Mouse (Mus musculus): ENCODE measurements at regions not wholly inside any gene's neighbourhood (a gene's known extent, or its start where the extent isn't known, plus 50 kb on each side); places are given as distances from the start of the nearest gene placed in this dataset.
"Not testable (repeated sequence)": the region's sequence is repeated elsewhere in the genome, so short reads cannot be mapped to it uniquely, and the experiment has no call there.

DNA sequence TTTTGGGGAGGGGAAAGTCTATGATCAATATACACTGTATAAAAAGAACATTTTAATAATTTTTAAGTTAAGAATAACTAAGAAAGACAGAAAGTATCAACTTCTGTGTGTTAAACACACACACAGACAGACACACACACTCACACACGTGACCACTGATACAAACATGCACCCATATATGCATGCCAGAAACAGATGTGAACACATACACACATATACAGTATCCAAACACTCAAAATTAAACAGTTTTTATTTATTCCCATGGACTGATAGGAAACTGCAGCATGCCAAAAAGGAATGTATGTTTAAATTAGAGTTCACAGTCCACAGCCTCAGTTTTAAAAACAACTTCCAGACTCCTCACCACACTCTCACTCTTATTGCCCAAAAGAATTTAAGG lies 203.4 kb upstream of the Tbl1x start:
- DNase-seq (ENCODE audit: low spot score): no peak

DNA sequence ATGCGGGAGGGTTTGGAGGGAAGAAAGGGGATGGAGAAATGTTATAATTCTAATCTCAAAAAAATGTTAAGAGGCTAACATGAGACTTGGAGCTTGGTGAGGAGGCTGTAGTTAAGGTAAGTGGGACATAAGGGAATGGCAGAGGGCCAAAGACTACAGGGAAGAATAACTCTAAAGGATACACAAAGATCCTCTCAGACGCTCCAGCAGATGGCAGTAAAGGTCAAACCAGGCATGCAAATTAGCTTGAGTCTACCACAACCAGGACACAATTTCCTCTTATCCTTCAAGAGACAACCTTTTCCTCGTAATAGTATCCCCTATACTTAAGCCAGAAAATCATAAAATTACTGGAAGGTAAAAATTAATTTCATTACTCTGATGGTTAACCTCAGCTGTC lies 196.4 kb upstream of the Tbl1x start:
- no peak for DNase-seq (ENCODE audit: low spot score)

DNA sequence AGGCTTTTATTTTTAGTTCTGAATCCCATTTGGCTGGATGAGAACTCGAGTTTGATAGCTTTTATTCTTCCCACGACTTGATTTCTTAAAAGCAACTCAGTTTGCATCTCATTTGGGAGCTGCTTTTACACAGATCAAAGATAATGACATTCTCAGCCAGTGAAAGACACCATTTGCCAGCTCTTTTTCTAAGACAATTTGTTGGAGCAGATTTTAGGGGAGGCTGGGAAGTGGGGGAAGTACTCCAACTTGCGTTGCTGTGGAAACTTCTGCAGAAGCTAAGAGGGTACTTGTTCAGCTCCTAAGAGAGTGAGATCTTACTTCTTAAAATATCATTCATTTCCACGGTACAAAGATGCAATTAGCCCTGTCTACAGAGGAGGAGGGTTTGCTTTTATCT lies 187.2 kb upstream of the Tbl1x start:
- no peak for DNase-seq (ENCODE audit: low spot score)

DNA sequence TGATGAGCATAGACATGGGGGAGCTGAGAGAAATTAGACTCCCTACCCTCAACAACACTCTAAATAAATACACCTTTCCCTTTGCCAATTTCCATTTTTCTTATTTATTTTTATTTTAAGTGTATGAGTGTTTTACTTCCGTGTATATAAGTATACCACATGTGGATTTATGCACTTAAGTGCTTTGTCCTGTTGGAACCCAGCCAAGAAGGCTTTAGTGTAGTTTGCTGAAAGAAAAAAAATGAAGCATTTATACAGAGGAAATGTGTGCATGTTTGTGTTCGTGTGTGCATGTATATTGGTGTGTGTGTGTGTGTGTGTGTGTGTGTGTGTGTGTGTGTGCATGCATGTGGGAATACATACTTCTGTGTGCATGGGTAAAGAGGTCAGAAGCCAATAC lies 157.6 kb upstream of the Tbl1x start:
- no peak for DNase-seq (ENCODE audit: low spot score)

DNA sequence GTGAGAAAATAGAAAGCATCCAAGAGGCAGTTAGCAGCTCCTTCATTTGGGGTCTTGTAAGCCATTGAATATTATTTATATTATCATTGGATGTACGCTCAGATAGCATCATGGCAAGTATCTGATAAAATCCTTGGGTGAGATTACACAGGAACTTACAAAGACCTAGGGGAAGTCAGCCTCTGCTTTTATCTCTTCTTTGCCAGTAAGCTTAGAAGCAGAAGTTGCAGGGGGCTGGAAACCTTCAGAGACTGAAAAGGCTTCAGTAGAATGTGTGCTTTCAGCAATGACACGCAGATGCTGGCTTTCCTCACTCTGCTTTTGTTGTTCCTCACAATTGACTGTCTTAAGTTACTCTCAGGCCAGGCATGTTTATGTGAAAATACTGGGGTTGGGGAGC lies 150.3 kb upstream of the Tbl1x start:
- no peak for DNase-seq (ENCODE audit: low spot score)

DNA sequence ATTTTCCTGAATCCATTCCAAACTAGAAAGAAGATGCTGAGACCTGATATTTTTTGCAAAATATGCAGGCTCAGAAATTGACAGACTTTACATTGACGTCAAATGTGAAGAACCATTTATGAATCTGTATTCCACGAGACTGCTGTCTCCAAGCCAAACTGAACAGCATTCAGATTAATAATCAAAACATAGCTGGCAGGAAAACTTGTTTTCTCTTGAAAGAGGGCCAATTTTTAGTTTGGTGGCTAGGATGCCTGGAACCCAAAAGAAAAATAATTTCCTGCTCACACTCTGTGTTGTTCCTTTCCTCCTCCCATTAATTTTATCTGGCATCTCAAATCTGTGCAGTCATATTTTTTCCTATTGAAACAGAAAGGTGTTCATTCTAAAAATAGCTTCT lies 149.7 kb upstream of the Tbl1x start:
- no peak for DNase-seq (ENCODE audit: low spot score)

DNA sequence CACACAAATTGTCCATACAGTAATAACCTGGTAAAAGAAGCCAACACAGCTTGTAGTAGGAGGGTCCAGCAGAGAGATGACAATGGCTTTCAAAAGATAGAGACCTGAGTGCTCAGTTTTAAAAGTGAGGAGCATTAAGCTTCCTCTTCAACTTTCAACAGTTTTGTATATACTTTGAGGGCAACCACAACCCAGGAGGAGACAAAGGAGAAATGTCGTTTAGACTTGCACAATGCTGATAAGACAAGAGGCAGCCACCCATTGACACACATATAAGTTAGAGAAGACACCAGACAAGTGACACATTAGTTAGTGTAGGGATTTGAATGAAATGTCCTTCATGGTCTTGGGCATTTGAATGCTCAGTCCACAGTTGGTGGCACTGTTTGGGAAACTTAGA lies 147.2 kb upstream of the Tbl1x start:
- DNase-seq (ENCODE audit: low spot score): no peak

DNA sequence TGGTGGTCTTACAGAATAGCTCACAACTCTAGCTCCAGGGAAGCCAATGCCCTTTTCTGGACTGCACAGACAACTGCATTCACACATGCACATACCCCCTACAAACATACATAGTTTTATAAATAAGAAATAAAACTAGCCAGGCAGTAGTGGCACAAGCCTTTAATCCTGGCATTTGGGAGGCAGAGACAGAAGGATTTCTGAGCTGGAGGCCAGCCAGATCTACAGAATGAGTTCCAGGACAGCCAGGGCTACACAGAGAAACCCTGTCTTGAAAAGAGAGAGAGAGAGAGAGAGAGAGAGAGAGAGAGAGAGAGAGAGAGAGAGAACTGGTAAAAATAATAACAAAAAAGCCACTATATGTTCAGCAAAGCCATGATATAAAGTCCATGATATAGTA lies 143.5 kb upstream of the Tbl1x start:
- no peak for DNase-seq (ENCODE audit: low spot score)

DNA sequence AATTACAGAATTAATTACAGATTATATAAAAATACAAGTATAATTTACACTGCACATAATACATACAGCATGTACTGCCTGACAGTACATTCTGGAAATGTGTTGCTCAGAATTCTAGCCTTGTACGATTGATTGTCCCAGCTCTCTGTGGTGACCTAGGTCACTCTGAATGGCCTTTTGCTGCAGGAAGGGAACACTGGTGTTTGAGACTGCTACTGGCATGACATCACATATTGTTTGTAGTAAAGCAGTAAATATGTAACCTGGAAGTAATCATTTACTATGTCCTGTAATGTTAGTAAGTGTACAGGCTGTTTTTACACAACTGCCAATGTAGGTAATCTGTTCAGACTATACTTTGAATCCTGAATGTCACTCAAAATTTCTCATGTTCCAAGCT lies 123.5 kb upstream of the Tbl1x start:
- DNase-seq (ENCODE audit: low spot score): no peak

DNA sequence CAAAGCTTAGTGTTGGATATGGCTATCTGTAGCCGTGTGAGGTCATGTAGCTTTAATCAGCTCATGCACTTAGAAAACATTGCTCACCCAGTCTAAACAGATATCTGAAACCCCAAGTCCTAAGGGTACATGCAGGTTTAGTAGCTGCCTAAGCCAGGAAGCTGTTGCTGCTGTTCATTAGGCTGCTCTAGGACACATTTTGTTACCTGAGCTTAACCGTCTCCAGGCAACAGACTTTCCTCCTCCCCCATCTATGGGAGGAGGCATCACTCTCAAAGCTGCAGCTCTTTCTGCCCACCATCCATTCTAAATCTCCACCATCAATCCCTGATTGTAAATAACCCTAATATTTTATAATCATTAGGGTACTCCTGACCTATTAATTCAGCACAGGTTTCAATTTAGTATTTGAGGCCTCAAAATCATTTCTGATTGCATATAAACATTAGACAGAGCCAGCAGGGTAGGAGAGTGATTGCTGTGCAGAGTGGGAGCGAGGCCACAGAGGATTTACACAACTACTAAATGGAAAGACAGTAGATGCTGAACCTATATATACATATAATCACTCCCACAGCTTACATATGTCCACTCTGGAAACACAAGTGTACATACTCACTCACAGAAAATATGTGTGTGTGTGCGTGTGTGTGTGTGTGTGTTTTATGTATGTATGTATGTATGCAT lies 118.9 kb upstream of the Tbl1x start:
- no peak for DNase-seq (ENCODE audit: low spot score)

DNA sequence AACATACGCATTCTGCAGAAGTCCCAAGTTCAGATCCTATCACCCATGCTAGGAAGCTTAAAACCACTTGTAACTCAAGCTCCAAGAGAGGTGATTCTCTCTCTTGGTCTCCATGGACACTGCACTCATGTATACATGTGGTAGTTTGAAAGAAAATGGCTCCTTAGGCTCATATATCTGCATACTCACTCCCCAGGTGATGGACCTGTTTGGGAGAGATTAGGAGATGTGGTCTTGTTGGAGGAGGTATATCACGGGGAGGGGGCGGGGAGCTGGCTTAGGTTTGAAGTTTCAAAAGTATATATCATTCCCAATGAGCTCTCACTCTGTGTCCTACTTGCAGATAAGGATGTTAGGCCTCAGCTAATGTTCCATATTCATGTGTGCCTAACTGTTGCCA lies 103.9 kb upstream of the Tbl1x start:
- no peak for DNase-seq (ENCODE audit: low spot score)

DNA sequence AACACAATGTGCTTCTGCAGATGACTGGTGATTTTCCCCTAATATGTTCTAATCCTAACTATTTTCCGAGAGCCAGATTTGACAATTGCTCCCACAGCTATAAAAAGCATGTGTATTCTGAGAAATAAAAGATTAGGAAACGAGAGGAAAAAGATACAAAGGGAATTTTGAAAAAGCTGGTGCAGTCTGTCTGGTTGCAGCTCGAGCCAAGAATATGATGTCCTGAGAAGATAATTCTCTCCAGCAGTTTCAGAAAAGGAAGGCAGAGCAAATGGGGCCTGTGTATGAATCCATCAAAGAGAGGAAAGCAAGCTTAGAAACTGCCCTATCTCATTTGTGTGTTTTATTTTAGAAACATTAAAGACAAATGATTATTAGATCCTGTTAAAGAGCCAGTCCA lies 102.9 kb upstream of the Tbl1x start:
- no peak for DNase-seq (ENCODE audit: low spot score)

DNA sequence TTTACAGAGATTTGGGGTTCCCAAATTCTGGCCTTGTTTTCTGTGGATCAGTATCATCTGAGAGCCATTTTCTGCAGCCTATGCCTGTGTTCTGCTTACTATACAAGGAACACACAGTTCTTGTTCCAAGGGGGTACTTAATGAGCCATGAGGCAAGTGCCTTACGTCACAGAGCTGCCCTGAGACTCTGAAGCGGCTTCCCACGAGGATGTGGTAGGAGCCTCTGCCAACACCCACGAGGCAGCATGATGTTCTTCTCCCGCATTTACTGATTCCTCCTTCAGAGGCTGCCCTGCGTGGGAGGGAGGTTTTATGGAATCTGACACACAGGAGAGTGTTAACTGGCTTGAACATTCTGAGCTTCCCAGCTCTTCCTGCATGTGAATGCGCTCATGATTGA lies 101.4 kb upstream of the Tbl1x start:
- DNase-seq (ENCODE audit: low spot score): no peak

DNA sequence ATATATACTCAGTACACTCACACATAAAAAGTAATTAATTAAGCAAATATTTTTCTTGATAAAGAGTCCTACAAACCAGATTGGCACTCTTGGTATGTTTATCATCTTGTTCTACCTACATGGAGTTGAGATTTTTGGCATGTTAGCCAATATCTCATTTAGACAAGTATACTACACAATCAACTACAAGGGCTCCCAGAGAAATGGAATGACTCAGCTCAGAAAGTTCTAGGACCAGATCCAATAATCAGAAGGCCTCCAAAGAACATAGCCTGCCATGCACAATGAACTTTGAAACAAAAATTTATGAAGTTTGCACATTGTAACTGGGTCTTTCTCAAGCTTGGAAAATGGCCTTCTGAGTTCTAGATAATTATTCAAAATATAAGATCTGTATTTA lies 100.0 kb upstream of the Tbl1x start:
- DNase-seq (ENCODE audit: low spot score): no peak

DNA sequence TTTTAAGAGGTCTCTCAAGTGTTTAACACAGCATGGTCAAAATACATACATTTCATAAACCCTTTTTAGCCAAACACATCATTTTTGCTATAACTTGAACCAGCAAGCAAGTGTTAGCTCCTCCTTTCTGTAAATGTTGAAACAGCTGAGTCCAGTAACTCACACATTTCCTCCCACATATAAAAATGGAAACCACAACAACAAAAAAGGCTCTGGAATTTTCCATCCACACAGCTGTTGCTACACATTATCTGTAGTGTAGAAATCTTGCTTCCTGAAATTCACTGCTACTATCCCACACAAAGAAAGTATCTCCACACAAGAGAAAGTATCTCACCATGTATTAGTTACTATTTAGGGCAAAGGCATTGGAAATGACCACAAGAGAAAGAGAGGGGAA lies 96.7 kb upstream of the Tbl1x start:
- DNase-seq (ENCODE audit: low spot score): no peak

DNA sequence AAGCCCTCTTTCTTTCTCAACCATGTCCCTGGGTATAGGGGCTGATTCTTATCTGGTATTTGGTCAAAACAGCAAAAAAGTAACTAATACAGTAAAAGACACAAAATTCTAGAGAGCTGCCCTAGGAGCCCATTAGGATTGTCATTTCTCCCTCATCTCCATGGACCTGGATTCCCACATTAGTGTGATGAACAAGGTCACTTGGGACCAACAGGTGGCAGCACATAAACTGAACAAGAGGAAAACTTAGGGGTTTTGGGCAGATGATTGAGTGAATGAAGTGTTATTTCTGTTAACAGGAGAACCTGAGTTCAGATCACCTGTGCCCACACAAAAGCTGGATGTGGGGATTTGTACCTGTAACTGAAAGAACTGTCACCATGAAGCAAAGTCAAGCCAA lies 93.0 kb upstream of the Tbl1x start:
- DNase-seq (ENCODE audit: low spot score): no peak

DNA sequence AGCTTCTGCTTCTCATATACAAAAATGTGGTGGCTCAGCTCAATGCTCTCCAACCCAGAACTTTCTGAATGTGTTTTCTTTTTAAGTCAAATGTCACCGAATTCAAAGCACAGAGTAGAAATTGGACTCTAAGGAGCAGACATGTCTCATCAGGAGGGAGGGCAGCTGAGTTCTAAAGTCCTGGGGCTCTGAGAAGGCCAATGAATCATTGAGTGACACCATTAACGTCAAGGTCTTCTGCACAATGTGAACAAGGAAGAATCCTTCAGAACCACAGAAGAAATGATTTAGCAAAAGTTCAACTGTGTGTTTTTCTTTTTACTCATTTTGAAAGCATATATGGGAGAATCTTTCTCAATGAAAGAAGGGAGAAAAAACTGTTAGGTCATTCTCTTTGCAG lies 88.6 kb upstream of the Tbl1x start:
- no peak for DNase-seq (ENCODE audit: low spot score)

DNA sequence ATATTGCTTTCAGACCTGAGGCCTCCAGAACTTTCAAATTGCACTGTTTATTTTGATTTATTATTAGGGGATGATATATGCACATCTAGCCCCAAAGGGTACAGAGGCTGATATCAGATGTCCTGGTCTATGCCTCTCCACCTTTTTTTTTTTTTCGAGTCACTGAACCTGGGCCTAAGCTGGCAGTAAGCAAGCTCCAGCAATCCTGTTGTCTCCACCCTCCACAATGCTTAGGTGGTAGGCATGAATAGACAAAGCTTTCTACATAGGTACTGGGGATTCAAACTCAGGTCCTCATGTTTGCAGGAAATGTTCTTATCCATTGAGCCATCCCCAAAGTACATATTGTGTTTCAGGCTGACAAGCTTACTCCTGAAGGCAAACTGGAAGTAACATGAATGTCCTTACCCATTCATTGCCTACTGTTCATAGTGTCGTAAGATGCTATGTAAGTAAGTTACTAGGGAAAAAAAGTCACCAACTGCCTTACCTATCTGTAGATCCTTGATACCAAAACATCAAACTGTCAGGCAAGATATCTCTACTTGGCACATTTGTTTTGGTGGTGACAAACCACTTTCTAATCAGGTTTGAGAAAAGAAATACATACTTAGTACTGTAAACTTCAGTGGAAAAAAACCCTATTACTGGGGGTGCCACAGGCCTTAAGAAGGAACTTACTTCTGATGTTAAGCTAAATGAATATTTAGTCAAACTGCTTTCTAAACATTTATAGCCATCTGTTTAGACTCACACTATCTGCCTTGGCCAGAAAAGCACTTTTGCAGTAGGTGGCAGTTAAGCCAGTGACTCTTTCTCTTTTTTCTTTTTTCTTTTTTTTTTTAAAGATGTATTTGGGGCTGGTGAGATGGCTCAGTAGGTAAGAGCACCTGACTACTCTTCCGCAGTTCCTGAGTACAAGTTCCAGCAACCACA lies 85.8 kb upstream of the Tbl1x start:
- no peak for DNase-seq (ENCODE audit: low spot score)

DNA sequence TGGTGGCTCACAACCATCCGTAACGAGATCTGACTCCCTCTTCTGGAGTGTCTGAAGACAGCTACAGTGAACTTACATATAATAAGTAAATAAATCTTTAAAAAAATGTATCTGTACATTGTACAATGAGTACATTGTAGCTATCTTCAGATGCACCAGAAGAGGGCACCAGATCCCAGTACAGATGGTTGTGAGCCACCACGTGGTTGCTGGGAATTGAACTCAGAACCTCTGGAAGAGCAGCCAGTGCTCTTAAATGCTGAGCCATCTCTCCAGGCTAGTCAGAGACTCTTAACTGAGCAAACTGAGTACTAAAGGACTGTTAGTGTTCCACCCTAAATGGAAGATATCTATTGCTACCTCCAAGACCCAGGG lies 85.1 kb upstream of the Tbl1x start:
- DNase-seq (ENCODE audit: low spot score): not testable (repeated sequence)

DNA sequence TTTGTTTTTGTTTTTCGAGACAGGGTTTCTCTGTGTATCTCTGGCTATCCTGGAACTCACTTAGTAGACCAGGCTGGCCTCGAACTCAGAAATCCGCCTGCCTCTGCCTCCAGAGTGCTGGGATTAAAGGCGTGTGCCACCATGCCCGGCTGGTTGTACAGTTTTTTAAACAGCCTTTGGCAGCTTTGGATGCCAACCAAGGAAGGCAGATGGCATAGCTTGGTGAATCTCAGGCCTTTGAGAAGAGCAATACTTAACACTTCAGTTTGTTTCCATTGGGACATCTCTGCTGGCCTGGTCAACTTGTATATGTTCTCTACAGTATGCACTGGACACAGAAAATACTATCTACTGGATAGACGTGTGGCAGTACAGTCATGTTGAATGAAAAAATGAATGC lies 84.0 kb upstream of the Tbl1x start:
- not testable (repeated sequence) for DNase-seq (ENCODE audit: low spot score)

DNA sequence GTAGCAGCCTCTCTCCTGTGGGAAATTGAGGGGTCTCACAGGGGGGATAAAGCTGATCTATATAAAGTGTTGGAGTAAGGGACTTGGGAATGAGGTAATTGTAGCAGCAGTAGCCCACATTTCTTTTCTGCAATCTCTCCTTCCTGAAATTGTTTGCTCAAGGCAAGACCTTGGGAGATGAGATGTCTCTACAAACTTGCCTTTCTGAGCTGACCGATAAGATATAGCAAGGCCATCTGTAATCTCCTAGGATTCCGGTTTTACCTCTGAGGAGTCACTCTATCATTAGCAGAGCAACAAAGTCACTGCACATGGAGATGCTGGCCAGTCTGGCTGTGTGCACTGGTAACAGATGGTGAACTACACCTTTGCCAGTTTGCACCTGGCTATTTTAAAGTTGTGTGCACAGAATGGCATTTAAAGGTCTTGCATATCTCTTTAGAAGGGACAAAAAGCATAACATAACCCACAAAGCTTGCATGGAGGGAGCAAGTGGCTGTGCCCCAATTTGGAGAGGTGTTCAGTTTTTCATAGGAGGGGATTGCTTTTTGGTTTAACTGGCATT lies 78.7 kb upstream of the Tbl1x start:
- DNase-seq (ENCODE audit: low spot score): no peak

DNA sequence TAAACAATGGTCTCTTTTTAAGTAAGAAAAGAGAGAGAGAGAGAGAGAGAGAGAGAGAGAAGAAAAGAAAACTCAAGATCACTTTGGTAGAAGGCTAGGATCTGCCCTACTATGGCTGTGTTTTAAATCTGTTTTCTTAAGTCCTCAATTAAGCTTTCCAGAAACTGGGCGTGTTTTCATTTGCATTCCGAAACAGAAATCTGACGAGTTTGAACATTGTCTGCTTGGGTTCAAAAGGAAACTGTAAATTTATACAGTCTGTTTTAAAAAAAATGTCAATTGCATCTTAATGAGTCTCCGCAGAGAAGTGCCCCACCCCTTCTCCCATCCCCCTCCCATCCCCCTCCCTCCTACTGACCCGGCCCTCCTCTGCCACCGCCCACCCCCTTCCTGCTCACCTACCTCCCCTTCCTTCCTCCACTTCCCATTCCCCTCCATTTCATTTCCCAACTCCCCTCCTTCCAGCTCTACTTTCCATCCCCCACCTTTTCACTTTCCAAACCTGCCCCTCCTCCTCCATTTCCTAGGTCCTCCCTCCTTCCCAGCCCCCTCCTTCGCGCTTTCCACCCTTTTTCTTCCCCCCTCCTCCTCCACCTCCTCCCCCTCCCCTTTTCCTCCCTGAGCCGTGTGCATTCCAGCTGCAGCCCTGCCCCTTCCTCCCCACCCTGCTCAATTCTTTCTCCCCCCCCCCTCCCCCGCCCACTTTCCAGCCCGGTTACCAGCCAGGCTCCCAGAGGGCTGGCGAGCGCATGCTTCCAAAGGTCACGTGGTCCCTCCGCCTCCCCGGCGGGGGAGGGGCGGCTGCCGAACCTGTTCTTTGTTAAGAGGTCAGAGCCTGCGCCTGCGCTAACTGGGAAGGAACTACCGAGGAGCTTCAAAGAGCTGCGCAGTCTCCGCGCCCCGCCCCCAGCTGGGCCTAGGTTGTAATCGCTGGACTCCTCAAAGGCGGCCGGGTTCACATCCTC lies 77.7 kb upstream of the Tbl1x start:
- DNase-seq (ENCODE audit: low spot score): peak; percentile 79

Measured in urinary bladder, postnatal 10 days (tissue).